Mouse (Mus musculus): Measurements from ENCODE around the gene Pik3cb. TPM values are rescaled to one million over a fixed set of nuclear protein-coding genes. Genes with fewer than 3 reads are reported as not detected.

The Pik3cb gene
- total RNA-seq, 4 experiments from 2014 or later = 26.4 to 29.2 (median 27.6) TPM

DNA sequence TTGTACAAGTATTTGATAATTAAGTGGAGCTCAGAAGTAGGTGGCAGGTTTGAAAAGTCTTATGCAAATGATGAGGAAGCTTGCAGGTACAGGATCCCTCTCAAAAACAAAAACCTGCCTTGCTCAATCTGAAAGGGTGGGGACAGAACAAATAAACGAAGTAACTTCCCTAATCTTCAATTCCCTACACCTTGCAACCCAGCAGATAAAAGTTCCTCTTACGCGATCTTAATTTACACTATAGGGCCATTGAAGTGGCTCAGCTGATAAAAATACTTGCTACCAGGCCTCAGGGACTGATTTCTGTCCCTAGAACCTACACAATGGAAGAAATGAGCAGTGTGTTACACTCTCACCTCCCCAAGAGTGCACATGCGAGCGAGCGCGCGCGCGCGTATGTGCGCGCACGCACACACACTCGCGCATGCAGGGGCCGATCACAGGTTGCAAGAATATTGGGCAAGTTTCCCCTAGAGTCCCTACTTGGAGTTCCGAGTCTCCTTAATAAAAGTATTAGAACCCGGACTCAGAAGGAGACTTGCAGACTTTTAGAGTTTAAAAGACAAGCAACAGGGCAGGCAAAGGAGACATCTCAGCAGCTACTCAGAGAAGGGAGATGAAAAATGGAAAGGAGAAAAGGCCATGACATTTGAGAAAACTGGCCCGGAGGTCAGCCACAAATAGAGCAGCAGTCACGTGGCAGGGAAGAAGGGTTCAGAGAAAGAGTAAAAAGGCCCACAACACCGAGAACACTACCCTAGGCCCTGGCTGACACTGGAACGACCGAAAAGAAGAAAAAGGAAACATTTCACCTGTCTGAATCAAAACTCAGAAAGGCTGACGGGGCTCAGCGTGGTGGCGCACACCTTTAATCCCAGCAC, 6.7 kb upstream of the Pik3cb start:
- DNase-seq (ENCODE audit: low spot score in 2 of 2) = no peak

DNA sequence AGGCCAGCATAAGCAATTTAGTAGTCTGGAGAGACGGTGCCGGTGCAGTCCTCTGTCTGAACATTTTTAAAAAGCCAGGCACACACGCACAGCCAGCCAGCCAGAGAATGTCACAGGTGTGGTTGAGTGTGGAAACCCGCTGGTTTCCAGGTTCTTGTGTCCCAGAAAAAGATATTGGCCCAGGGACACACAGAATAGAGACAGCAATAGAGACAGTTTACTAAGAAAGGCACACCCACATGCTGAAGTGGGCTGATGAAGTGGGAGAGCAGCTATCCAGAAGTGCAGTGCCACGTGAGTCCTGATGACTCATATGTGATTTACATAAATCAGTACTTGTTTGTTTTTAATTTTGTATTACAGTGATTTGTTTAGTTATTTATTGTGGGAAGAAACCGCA, 5.3 kb upstream of the Pik3cb start:
- DNase-seq (ENCODE audit: low spot score in 2 of 2) = no peak

DNA sequence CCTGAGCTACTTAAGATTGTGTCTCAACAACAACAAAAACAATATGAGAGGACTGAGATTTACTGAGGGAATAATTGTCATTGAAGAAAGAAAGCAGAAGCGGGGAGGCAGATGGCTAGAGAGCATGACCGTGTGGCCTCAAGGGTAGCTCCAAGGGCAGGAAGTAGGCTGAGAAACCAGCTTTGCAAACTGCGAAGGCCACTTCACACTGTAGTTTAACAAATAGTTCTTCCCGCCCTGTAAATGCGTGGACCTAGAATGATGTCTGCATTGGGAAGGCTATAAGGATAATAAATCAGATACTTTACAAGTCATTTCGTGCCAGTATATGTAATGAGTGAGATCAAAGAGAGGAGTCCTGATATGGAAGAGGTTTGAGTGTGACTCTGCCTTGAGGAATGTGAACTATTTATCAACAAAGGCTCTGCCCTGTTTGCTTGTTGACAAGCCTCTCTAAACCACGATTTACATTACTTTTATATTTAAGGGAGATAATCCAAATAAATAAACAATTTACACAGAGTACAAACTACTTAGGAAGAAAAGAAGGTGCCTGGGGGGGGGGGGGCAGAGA, 4.1 kb upstream of the Pik3cb start:
- DNase-seq (ENCODE audit: low spot score in 2 of 2) = no peak

DNA sequence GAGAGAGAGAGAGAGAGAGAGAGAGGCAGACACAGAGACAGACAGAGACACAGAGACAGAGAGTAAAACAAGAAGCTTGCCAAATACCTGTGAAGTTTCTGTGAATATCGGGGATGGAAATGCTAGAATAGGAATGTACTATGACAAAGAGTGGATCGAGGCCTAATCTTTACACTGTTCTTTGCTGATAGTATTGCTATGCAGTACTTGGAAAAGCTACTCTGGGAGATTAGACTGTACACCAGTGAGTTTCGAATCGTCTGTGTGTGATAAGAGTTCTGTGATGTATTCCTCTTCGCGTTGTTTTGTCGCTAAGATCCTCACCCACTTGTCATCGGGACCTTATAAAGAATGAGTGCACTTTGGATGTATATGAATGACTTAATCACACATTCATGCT, 1.2 kb upstream of the Pik3cb start:
- DNase-seq (ENCODE audit: low spot score in 2 of 2) = no peak

DNA sequence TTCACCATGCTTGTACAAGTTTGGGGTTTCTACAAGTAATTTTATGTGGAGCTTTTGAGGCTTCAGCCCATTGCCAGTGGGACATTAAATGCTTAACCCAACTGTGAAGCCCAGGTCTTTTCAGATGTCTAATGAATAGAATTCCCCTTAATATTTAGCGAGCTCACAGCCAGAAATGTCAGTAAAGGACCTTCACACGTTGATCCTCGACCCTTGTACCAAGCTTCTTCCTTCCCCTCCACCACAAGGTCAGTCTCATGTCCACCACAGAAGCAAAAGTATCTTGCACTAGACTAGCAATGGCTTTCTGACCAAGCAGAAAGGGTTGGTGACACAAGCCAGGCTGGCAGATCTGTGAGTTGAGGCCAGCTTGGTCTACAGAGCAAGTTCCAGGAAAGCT, 750 bp upstream of the Pik3cb start:
- no peak for DNase-seq (ENCODE audit: low spot score in 2 of 2)

DNA sequence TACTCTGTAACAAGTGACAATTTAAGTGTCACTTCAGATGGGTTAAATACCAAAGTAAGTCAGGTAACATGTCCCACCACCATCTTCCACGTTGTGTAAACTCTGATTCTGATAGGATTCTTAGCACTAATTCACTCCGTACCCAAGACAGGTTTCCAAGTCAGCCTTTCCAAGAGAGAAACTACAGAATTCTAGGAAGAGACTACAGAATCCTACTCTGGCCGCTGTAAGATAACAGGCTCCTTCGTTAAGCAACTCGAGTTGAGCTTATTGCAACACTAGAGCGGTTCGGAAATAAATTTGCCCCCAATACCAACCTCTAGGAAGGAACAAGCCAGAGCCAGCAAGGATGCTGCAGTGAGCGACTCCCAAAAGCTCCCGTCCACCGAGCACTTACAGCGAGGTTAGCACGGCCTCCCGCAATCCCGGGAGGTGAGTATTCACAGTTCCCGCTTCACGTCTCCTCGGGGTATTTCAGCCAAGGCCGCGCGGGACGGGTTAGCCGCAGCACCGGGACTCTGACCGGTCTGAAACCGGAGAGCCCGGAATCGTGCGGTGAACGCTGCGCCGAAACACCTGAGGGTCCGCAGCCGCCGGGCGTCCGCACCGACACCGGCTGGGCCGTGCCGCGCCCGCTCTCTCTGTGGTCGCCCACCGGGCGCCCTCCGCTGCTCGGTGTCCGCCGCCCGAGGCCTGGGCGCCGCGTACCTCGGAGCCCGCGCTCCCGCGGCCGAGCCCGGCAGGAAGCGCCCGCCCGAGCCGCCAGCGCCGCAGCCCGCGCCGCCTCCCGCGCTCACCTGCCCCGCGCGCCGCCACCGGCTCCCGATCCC, 1.0 kb downstream of the Pik3cb start:
- DNase-seq (ENCODE audit: low spot score in 2 of 2) = peak in 1 of 2 experiments; percentile 22

DNA sequence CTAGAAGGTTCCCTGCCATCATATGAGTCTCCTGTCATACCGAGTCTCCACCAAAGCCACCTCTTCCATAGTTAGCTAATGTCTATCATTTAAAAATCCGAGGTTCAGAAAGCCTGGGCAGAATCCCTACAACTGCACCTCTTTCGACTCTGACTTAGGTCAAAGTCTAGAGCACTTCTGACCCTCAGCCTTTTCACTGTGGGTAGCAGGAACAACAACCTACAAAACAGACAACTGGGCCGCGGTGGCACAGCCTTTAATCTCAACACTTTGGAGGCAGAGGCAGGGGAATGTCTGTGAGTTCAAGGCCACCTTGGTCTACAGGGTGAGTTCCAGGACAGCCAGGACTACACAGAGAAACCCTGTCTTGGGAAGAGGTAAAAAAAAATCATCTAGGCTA, 3.1 kb downstream of the Pik3cb start:
- DNase-seq (ENCODE audit: low spot score in 2 of 2) = no peak

DNA sequence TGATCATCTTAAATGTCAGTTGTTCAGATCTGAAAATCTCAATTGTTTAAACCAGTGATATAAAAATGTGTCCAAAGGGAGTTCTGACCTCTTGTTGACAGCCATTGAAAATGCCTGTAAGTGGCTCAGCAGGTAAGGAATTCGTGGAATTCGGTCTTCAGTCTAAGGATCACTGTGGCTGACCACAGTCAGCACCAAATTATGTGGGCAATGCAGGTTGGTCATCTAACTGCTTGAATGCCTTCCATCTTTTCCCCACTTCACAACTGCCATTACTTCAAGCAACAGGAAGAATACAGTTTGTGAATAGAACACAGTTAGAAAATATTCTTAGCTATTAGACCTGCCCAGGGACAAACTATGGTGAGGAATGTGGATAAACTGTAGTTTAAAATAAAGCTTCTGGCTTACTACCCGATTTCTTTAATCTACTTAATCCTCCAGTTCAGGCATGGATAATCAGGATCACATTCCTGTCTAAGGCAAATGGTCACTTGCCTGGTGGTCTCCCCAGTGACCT, 8.4 kb downstream of the Pik3cb start:
- DNase-seq (ENCODE audit: low spot score in 2 of 2) = no peak

DNA sequence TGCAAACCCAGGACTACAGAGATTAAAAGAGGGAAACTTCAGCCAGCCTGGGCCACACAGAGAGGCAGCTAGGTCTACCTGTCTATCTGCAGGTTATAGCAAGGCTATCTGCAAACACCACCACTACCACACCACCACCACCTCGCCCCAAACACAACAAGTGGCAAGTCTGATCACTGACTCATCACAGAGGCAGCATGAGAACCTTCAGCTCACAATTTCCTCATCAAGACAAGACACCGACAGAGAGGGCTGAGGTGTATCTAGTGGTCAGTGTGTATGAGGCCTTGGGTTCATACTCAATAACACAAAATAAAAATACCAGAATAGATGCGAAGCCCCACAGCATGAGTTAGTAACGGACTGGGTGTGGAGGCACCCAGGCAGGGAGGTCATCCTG, 9.3 kb downstream of the Pik3cb start:
- no peak for DNase-seq (ENCODE audit: low spot score in 2 of 2)

DNA sequence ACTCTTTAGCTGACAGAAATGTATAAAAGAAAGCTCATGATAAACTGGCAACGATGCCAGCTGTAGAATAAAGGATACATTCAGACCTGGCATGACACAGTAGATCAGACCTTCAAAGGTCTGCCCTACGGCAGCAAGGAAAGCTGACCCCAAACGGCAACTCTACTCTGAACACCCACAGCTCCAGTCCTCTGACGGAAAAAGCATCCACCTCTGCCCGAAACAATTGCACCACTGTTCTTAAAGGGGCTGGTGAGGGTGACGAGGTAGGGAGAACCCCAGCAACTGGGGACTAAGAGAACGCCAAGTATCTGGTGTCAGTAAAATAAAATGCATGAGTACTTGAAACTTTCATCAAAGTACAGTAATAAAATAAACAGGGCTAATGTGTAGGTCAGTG, 12.8 kb downstream of the Pik3cb start:
- DNase-seq (ENCODE audit: low spot score in 2 of 2) = no peak

DNA sequence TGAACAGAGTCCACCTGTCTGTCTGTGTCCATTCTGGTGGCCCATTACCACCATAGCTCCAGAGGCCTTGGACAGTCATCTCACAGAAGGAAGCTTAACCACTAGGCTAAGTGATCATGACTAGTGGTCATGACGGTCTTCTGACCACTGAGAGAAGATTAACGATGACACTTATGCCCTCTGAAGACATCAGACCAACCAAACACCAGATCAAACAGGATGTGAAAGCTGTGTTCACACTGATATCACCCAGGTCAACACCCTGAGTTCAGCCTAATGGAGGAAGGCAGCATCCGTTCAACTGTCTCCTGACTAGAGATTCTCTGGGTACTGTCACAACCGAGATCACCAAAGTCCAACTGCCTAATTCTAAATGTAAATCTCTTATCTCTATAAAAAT, 17.7 kb downstream of the Pik3cb start:
- DNase-seq (ENCODE audit: low spot score in 2 of 2) = no peak

DNA sequence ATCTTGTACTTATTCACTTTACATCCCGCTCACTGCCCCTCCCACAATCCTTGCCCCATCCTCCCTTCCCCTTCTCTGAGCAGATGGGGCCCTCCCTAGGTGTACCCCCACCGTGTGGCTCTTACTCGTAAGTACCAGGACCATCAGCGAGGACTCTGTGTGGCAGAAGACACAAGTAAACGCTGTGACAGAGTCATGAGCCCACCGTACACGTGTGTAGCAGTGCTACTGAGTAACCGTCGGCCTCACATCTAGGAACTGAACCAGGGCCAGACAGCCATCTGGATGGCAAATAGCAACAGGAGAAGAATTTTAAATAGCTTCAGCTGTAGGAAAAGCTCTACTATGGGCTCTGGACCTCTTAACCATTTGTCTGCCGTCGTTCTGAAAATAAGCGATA, 28.0 kb downstream of the Pik3cb start:
- DNase-seq (ENCODE audit: low spot score in 2 of 2) = peak; percentile 41 to 54

DNA sequence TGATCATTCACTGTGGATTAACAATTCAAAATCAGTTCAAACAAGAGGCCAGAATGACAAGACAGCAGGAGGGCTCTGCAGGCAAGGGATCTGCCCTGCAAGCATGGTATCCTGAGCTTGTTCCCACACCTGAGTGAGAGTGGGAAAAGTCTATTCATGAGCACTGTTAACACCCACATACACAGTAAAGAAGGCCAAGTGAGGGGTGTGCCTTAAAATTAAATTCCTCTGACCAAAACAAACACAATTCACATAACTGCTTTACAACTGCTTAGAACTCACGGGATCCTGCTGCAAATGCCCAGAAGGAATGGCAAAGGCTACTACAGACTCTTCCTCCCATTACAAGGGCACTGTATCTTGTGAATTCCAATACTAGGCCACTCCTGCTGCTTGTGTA, 29.3 kb downstream of the Pik3cb start:
- DNase-seq (ENCODE audit: low spot score in 2 of 2) = no peak

DNA sequence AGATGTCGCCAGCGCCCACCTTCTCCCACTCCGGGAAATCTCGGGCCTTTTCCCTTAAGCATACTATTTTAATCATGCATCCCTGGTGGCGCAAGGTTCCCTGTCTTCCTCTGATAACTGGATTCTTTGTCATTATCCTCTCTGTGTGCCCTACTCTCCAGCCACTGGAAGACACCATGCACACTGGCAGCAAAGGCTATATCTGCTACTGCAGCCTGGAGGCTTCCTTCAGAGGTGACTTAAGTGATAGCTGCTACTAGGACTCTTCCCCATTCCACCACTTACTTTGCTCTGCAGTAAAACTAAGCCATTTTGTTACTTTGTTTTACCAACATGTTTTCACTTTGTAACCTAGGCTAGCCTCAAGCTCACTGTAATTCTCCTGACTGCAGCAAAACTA, 30.2 kb downstream of the Pik3cb start:
- DNase-seq (ENCODE audit: low spot score in 2 of 2) = no peak

DNA sequence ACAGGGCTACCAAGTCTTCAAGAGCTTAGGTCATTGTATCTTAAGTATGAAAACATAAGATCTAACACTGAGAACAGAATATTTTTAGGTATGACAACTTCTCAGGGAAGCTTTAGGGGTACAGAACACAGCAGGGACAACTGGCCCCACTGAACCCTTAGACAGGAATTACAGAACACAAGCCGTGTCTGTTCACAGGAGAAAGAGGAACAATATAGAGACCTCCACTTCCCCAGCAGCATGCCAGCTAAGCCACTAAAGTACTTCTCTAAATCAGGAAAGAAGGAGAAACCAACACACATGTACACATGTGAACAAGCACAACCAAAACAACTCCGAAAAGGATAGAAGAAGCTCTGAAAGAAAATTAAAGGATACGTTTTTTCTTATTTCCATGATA, 30.8 kb downstream of the Pik3cb start:
- DNase-seq (ENCODE audit: low spot score in 2 of 2) = no peak

DNA sequence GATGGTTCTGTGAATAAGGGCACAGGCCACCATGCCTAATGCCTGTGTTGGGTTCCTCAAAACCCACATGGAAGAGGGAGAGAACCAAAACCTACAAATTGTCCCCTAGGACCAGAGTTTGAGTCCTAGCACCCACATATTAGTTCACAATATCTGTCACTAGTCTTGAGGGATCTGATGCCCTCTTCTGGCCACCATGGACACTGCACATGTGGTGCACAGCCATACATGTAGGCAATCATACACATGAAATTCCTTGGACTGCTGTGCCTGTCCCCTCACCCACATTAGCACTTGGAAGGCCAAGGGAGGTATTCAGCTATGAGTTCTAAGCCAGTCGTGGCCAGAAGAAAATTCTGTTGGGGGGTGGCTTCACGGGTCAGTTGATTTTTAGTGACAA, 36.0 kb downstream of the Pik3cb start:
- no peak for DNase-seq (ENCODE audit: low spot score in 2 of 2)

DNA sequence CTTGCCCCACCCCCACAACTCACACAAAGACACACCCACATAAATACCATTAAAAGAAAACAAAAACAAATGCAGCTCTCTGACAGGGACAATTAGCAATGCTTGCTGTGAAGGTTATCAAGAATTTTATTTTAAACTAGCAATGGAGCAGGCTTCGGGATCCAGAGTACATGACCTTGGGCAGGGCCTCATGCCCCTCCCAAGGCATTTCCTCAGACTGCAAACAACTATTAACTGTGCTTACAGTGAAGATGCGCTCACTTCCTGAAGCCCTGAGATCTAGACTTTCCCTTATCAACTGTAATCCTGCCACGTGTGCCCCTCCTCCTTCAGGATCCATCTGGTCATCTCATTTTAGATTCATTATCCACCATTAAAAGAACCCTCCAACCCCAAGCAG, 36.6 kb downstream of the Pik3cb start:
- DNase-seq (ENCODE audit: low spot score in 2 of 2) = no peak

DNA sequence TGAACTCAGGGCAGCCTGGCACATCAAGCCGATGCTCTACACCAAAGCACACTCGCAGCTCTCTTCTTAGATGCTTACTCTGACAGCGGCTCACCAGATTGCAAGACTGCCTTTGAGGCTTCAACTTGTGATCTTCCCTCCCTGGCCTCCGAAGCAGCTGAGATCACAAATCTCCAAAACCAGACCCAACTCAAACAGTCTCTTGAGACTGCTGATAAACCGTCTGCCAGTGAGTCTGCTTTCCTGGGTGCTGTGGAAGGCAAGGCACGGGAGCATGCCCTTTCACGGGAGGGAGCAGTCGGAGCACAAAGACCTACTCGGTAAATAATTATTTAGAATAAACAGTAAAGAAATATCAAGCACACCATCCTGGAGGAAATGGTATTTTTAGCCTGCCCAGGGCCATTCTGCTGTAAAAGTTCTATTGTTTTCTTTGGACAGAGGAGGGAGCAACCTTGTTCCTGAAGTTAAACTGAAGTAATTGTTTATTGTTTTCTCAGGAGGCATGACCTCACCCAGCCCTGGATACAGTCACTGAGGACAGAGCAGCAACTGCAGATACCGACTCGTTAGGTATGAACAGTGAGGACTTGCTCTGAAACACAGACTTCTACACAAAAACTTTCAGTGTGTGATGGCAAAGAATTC, 41.8 kb downstream of the Pik3cb start:
- DNase-seq (ENCODE audit: low spot score in 2 of 2) = no peak

DNA sequence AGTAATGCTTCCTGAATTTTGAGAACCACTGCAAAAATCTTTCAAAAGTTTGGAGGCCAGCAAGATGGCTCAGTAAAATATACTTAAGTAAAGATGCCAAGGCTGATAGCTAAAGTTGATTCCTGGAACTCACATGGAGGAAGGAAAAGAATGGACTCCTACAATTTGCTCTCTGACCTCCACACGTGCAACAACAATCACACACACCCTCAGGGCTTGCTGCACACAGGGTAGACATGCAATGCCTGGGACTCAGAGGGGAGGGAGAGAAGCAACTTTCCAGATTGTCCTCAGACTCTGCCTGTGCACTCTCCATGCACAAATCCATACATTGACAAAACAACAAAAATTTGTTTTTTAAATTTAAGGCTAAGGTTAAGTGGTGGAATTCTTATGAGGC, 42.8 kb downstream of the Pik3cb start:
- no peak for DNase-seq (ENCODE audit: low spot score in 2 of 2)

DNA sequence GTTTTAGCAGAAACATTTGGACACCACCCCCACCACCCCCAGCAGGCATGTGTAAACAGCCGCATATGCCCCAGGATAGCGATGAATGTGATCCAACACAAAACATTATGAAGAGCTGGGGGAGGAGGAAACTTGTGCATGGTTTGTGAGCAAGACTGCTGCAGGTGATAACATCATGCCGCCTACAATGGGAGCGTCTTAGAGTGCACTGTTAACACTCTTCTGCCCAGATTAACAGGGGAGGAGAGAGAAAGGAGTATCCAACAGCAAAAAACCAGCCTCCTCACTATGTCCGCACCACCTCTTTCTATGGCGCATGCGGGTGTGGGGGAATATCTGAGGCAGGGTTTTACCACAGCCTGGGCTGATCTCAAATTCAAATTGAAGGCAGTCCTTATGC, 45.2 kb downstream of the Pik3cb start:
- DNase-seq (ENCODE audit: low spot score in 2 of 2) = no peak

DNA sequence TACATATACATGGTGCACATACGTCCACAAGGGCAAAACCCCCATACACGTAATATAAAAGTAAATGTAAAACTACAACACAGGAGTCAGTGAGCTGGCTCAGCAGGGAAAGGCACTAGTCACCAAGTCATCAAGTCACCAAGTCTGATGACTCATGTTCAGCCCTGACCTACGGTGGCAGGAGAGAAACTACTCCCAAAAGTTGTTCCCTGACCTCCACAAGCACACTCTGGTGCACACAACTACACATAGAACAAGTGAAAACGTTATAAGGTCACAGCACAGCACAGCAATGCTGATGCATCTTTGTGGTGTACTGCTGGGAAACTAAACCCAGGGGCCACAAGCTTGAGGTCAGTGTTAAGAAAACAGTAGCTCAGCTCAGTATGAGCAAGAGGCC, 49.9 kb downstream of the Pik3cb start:
- no peak for DNase-seq (ENCODE audit: low spot score in 2 of 2)

DNA sequence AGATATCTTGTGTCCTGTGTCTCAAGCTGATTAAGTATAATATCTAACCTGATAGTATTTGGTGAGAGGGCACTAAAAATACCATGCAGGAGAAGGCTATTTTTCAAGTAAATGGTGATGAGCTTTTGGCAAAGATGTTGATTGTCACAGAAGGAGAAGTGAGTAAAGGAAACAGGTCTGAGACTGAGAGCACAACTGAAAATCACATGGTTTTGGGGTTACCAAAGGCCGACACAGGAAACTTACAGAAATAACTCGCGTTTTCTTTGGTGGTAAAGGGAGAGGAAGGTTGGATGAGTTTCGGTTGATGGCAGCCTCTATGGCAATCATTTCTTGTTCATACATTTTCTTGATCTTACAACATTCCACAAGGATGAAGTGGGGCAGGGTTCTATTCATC, 50.5 kb downstream of the Pik3cb start:
- no peak for DNase-seq (ENCODE audit: low spot score in 2 of 2)
